Mouse (Mus musculus): ENCODE measurements around the gene Haghl.
"Not testable (repeated sequence)": the region's sequence is repeated elsewhere in the genome, so short reads cannot be mapped to it uniquely, and the experiment has no call there.

The Haghl gene

DNA sequence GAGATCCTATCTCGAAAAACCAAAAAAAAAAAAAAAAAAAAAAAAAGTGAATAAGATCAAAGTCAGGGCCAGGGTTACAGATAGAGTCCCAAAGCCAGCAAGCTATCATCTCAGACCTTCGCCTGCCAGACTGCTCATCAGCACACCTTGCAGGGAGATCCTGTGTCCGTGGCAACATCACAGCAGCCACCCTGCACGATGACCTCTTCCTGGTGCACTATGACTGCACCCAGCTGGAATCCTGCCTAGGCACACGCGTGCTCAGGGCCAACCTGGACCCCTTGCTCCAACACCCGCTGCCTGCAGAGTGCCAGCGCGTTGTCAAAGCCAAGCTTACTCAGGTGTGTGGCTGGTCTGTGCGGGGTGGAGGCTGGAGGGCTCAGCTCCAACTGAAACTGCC is 41.2 kb downstream of the Haghl start:
- no peak for DNase-seq (ENCODE audit: low spot score)

DNA sequence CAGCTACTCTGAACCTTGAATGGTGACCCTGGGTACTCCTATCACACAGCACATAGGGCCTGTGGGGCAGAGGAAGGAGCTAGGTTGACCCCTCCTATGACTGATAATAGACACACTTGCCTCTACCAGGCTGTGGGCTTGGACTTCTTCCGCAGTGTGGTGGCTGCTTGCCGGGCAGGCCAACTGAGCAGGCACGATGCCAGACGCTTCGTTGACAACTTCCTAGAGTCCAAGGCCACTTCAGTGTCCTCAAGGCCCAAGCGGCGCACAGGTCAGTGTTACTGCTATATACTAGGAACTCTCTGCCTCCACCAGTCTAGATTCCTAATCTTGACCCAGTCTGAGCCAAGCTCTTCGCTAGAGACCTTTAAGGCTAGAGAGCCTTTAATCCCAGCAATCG is 41.6 kb downstream of the Haghl start:
- no peak for DNase-seq (ENCODE audit: low spot score)

DNA sequence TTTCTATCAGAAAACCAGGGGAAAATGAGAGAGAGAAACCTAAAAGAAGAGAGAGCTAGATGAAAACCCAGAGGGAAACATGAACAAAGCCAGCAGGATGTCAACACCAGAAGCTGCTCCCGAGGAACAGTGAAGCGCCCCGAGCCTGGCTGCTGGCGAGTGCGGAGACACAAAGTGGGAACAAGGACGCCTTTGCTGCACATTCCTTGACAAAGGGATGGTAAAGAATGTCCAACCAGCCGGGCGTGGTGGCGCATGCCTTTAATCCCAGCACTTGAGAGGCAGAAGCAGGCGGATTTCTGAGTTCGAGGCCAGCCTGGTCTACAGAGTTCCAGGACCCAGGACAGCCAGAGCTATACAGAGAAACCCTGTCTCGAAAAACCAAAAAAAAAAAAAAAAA is 44.0 kb downstream of the Haghl start:
- DNase-seq (ENCODE audit: low spot score): not testable (repeated sequence)

DNA sequence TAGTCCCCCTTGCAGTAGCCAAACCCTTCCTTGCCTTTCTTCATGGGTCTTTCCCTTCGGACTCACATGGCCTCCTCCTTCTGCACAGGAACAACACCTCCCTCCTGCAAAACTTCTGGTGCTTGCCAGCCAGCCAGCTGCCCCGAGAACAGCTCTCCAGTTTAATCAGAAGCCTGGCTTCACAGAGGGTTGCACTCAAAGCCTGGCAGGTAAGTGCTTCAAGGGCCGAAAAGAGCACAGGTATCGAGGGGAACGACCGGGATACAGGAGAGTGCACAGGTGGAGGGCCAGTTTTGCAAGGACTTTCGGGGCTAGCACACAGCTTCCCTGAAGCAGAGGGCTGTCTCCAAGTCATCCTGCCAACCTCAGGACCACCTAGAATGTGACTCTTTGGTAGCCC is 46.6 kb downstream of the Haghl start:
- no peak for DNase-seq (ENCODE audit: low spot score)

DNA sequence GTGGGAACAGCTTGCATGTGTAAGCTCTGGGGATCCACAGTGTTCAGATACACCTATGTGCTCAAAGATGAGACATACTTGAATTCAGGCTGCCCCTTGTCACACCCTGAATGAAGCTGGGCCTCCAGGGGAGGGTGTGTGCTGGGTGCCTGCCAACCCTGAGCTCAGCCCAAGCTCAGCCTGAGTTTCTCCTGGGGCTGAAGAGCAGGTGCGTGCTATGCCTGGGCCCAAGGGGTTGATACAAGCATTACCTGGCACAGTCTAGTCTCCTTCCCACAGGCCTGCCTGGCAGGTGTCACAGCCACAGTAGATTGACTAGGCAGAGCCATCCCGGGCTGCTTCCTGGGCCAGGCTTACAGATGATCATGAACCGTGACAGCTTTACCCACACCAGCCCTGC is 49.7 kb downstream of the Haghl start, which contains the start of gene Mslnl:
Gene Mslnl (plus strand): TSS at position 298 of the 400 bp plus-strand sequence.
- no peak for DNase-seq (ENCODE audit: low spot score)

DNA sequence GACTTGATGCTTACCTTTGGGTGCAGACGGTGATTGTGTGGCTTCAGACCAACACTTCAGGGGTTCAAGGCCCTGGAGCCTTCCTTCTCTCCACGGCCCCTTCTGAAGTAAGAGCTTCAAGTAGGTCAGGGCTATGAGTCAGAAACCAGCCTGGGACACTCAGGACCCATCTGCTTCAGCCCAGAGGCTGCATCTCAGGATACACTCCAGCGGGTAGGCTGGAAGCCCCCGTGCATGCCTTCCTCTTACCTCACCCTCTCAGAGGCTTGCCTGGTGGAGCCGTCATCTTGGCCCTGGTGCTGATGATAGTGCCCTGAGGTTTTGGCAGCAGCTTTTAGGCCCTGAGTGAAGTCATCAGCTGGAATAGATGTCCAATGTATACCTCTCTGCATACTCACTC is 50.2 kb downstream of the Haghl start:
- DNase-seq (ENCODE audit: low spot score): no peak

DNA sequence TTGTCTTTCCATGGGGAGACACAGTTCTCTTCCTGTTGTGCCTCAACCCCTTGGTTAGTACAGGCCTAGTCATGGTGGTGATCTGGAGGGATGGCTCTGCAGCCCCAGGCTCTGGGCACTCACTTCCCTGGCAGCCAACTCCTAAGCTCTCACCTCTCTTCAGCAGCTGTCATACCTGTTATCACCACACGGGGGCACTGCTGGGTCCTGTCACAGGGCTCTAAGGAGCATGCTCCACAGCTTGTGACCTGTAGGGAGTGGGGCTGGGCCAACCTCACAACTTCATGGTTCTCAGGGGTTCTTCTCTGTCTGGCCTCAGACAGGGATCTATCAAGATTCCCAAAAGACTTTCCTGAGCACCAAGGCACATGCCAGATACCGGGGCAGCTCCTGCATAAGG is 53.4 kb downstream of the Haghl start:
- DNase-seq (ENCODE audit: low spot score): peak; percentile 80

Data from ovary, postnatal 14 days (tissue).